Mouse (Mus musculus) hindbrain, embryonic 16.5 days (tissue): ENCODE measurements around the gene Gm6356. TPM values are rescaled to one million over a fixed set of nuclear protein-coding genes. Genes with fewer than 3 reads are reported as not detected.
"Not testable (repeated sequence)": the region's sequence is repeated elsewhere in the genome, so short reads cannot be mapped to it uniquely, and the experiment has no call there.

Source experiments
- ATAC-seq: fragments of 200-750 bp; cut with Nextera tagmentation; 2 replicates; pipeline ENCODE4 v1.8.0; 2017; ENCODE audit warnings: moderate TSS enrichment, moderate library complexity
- H3K27ac ChIP-seq: fragments of 300-500 bp; sonication (generic); 2 replicates; pipeline ENCODE4 v1.5.1; 2014; ENCODE audit warnings: low read depth, mild to moderate bottlenecking, control low read depth, low read length, moderate library complexity
- H3K27me3 ChIP-seq: fragments of 300-500 bp; sonication (generic); replicated peaks from 2 replicates; pipeline ENCODE4 v1.6.1; 2014; ENCODE audit warnings: low read length; ENCODE audit not compliant: control insufficient read depth, insufficient read depth
- H3K36me3 ChIP-seq: fragments of 300-500 bp; sonication (generic); 2 replicates; pipeline ENCODE4 v1.6.1; 2014; ENCODE audit warnings: mild to moderate bottlenecking, low read length, moderate library complexity, mixed read lengths; ENCODE audit not compliant: control insufficient read depth, insufficient read depth
- H3K4me1 ChIP-seq: fragments of 300-500 bp; sonication (generic); 2 replicates; pipeline ENCODE4 v1.6.1; 2014; ENCODE audit warnings: low read depth, low read length; ENCODE audit not compliant: control insufficient read depth, insufficient read depth
- H3K4me2 ChIP-seq: fragments of 300-500 bp; sonication (generic); 2 replicates; pipeline ENCODE4 v1.6.1; 2014; ENCODE audit warnings: mild to moderate bottlenecking, low read length, control low read depth, moderate library complexity
- H3K4me3 ChIP-seq: fragments of 300-500 bp; sonication (generic); 2 replicates; pipeline ENCODE4 v1.5.1; 2014; ENCODE audit warnings: mild to moderate bottlenecking, low read length, control low read depth, moderate library complexity
- H3K9ac ChIP-seq: fragments of 300-500 bp; sonication (generic); 2 replicates; pipeline ENCODE4 v1.6.1; 2014; ENCODE audit warnings: low read depth, mild to moderate bottlenecking, control low read depth, low read length, moderate library complexity
- H3K9me3 ChIP-seq: fragments of 300-500 bp; sonication (generic); 2 replicates; pipeline ENCODE4 v1.6.1; 2014; ENCODE audit warnings: mild to moderate bottlenecking, low read length, moderate library complexity; ENCODE audit not compliant: control insufficient read depth
- WGBS: fragments of 180-500 bp; shearing (Covaris S2); extraction: QIAGEN DNeasy Blood & Tissue Kit; methylation state at CpG from one replicate; pipeline ENCODE4 v1.1.7; 2014; 5-methylcytosine and 5-hydroxymethylcytosine counted together
- polyA plus RNA-seq: library from polyadenylated mRNA; unstranded; fragments of >200 nt; fragmentation: Nextera tagmentation; extraction: Ambion mirVana; gene quantifications from 2 replicates; pipeline ENCODE4 v1.2.1, GENCODE M21; 2015

Gene Gm6356
- polyA plus RNA-seq: not detected in 2 replicates

GRCm38 (mm10) chr14:6973718-6974117 lies at the start of gene Gm6356:
TSS of gene Gm6356 (minus strand) at chr14:6973818.
- H3K4me2 ChIP-seq, H3K36me3 ChIP-seq, H3K9me3 ChIP-seq, H3K4me3 ChIP-seq, H3K27ac ChIP-seq, ATAC-seq, H3K4me1 ChIP-seq, H3K9ac ChIP-seq, H3K27me3 ChIP-seq: not testable (repeated sequence)
- 69% methylated on average over 1 of the region's 2 CpGs for WGBS

Other genes with a start within 250 kb of the Gm6356 start
- 18.0 and 18.5 TPM in 2 replicates for gene Gm3636, start 231.5 kb downstream of the Gm6356 start, polyA plus RNA-seq
- gene Gm8362, start 199.4 kb downstream of the Gm6356 start, polyA plus RNA-seq: not detected in 2 replicates
- not detected in 2 replicates for gene Gm3642, start 133.5 kb downstream of the Gm6356 start, polyA plus RNA-seq
- gene Gm3667, start 83.9 kb downstream of the Gm6356 start, polyA plus RNA-seq: 14.0 and 14.8 TPM in 2 replicates
- 4.1 and 4.5 TPM in 2 replicates for gene Gm10406, start 53.6 kb upstream of the Gm6356 start, polyA plus RNA-seq
- gene Gm3685, start 71.2 kb upstream of the Gm6356 start, polyA plus RNA-seq: not detected in 2 replicates
- 7.3 and 8.4 TPM in 2 replicates for gene Gm3696, start 126.8 kb upstream of the Gm6356 start, polyA plus RNA-seq
- not detected in 2 replicates for gene Gm6676, start 151.6 kb upstream of the Gm6356 start, polyA plus RNA-seq
- 11.3 and 11.4 TPM in 2 replicates for gene Gm3512, start 200.7 kb upstream of the Gm6356 start, polyA plus RNA-seq
- not detected in 2 replicates for gene Gm16434, start 220.7 kb upstream of the Gm6356 start, polyA plus RNA-seq